In genomic region chr12:85686466-85687216, GRCm38 (mm10) we compare ENCODE assay signal across 8 mouse cellular contexts. TPM values are rescaled to one million over a fixed set of nuclear protein-coding genes. Genes with fewer than 3 reads are reported as not detected.
DNase-seq lines count a peak whose midpoint lies in the region; ATAC-seq lines count a peak whose summit lies in the region.

Gene Batf (plus strand): TSS chr12:85686669.

- WGBS in kidney, embryonic 15.5 days, result 33% methylated on average over 22 of the region's 22 CpGs
- WGBS in embryonic facial prominence, embryonic 14.5 days, result 15% methylated on average over 19 of the region's 22 CpGs
- WGBS in limb, embryonic 11.5 days, result 38% methylated on average over 22 of the region's 22 CpGs

- H3K4me3 ChIP-seq in kidney, embryonic 15.5 days (replicated peaks), result peak within 1 kb of the TSS; percentile 26
- H3K4me3 ChIP-seq in embryonic facial prominence, embryonic 14.5 days (ENCODE audit: low read depth, low read length), result peak within 1 kb of the TSS; percentile 29
- no peak within 1 kb of the TSS for H3K4me3 ChIP-seq in limb, embryonic 11.5 days (ENCODE audit: low read depth, low read length)

- H3K36me3 ChIP-seq in kidney, embryonic 15.5 days, result no peaks in the 10 kb centered on the region
- no peaks in the 10 kb centered on the region for H3K36me3 ChIP-seq in embryonic facial prominence, embryonic 14.5 days (ENCODE audit: control insufficient read depth, insufficient read depth, low read length)
- H3K36me3 ChIP-seq in limb, embryonic 11.5 days (ENCODE audit: control insufficient read depth, insufficient read depth, low read length), result no peaks in the 10 kb centered on the region

- H3K4me2 ChIP-seq in kidney, embryonic 15.5 days, result peak within 1 kb of the TSS; percentile 51
- H3K4me2 ChIP-seq in embryonic facial prominence, embryonic 14.5 days (ENCODE audit: low read depth, low read length), result peak within 1 kb of the TSS; percentile 57
- peak within 1 kb of the TSS; percentile 28; the same call in 1 of the 2 replicates for H3K4me2 ChIP-seq in limb, embryonic 11.5 days (ENCODE audit: low read depth, severe bottlenecking)

- H3K27me3 ChIP-seq in kidney, embryonic 15.5 days, result no peaks in the 10 kb centered on the region
- H3K27me3 ChIP-seq in embryonic facial prominence, embryonic 14.5 days (replicated peaks; ENCODE audit: control insufficient read depth, insufficient read depth, low read length), result no peaks in the 10 kb centered on the region
- H3K27me3 ChIP-seq in limb, embryonic 11.5 days (ENCODE audit: control insufficient read depth, insufficient read depth, low read length), result no peaks in the 10 kb centered on the region

- no peaks in the 10 kb centered on the region for H3K9me3 ChIP-seq in kidney, embryonic 15.5 days (replicated peaks)
- no peaks in the 10 kb centered on the region for H3K9me3 ChIP-seq in embryonic facial prominence, embryonic 14.5 days (ENCODE audit: control insufficient read depth, low read length)
- H3K9me3 ChIP-seq in limb, embryonic 11.5 days (ENCODE audit: control insufficient read depth, low read length), result no peaks in the 10 kb centered on the region

- ATAC-seq in kidney, embryonic 15.5 days (replicated peaks; ENCODE audit: low FRiP score), result no peak
- ATAC-seq in embryonic facial prominence, embryonic 14.5 days (ENCODE audit: low read depth), result peak; percentile 65; the same call in 1 of the 2 replicates
- no peak for ATAC-seq in limb, embryonic 11.5 days (ENCODE audit: insufficient number of reproducible peaks, low FRiP score, low TSS enrichment, low read depth)

- 0 out of 2 replicates have a peak within 1 kb of the TSS, but pooled peaks have one; percentile 3 for H3K9ac ChIP-seq in kidney, embryonic 15.5 days
- peak within 1 kb of the TSS; percentile 48 for H3K9ac ChIP-seq in embryonic facial prominence, embryonic 14.5 days (ENCODE audit: low read depth, low read length)
- no peak within 1 kb of the TSS for H3K9ac ChIP-seq in limb, embryonic 11.5 days (ENCODE audit: low read length)

- H3K4me1 ChIP-seq in kidney, embryonic 15.5 days, result peaks cover 10% of the 10 kb centered on the region
- no peaks in the 10 kb centered on the region for H3K4me1 ChIP-seq in embryonic facial prominence, embryonic 14.5 days (ENCODE audit: control insufficient read depth, insufficient read depth, low read length)
- H3K4me1 ChIP-seq in limb, embryonic 11.5 days (ENCODE audit: control insufficient read depth, insufficient read depth, low read length), result no peaks in the 10 kb centered on the region; the same call in 1 of the 2 replicates

- no peak for DNase-seq in kidney, postnatal 10 days
- peak; percentile 45 for DNase-seq in embryonic facial prominence, embryonic 14.5 days (ENCODE audit: low spot score)
- no peak for DNase-seq in limb, embryonic 11.5 days (ENCODE audit: low spot score)
- peak; percentile 71 to 73 for DNase-seq in natural killer cell, adult 2 months (ENCODE audit: low spot score in 2 of 2)
- no peak for DNase-seq in c-Kit-positive CD71-positive TER-119-positive erythroid progenitor cells, embryonic 14.5 days (ENCODE audit: low spot score)
- DNase-seq in adipocyte (ENCODE audit: low spot score), result no peak
- DNase-seq in layer of hippocampus, adult 18-20 months (ENCODE audit: low spot score in 2 of 2), result no peak

- no peak within 1 kb of the TSS for H3K27ac ChIP-seq in kidney, embryonic 15.5 days
- no peak within 1 kb of the TSS for H3K27ac ChIP-seq in embryonic facial prominence, embryonic 14.5 days (replicated peaks; ENCODE audit: low read depth, low read length)
- H3K27ac ChIP-seq in limb, embryonic 11.5 days (replicated peaks; ENCODE audit: low read depth, low read length), result no peak within 1 kb of the TSS

RNA-seq across cellular contexts. Expression of gene Batf, which starts in this region (rescaled TPM):
- polyA plus RNA-seq in kidney, embryonic 15.5 days (2015; fragmentation: Nextera tagmentation; extraction: Ambion mirVana), result 3.5 and 4.0 TPM in 2 replicates
- 7.3 and 8.3 TPM in 2 replicates for polyA plus RNA-seq in embryonic facial prominence, embryonic 14.5 days (2014; fragmentation: Nextera tagmentation; extraction: Ambion mirVana)
- 1.1 and 1.5 TPM in 2 replicates for polyA plus RNA-seq in limb, embryonic 11.5 days (2014; fragmentation: Nextera tagmentation; extraction: Ambion mirVana)
- under 1 TPM; 0.35 to 0.36 TPM for total RNA-seq in layer of hippocampus, adult 18-20 months (2021)

Comparison
In these comparisons a context has a peak if more than half of its experiments do, and no peak if none do; other contexts are left out.
1. DNase-seq: peak in embryonic facial prominence, embryonic 14.5 days (single experiment) and natural killer cell, adult 2 months (2 of 2); none in kidney, postnatal 10 days (single experiment), limb, embryonic 11.5 days (single experiment), c-Kit-positive CD71-positive TER-119-positive erythroid progenitor cells, embryonic 14.5 days (single experiment), adipocyte (single experiment) and layer of hippocampus, adult 18-20 months (0 of 2).
2. Peak in every context shown above with its lines, with median percentiles within 50 percentile points of each other: H3K4me2 ChIP-seq.